Mouse (Mus musculus): ENCODE data around the gene Pnrc2. TPM values are rescaled to one million over a fixed set of nuclear protein-coding genes. Genes with fewer than 3 reads are reported as not detected.
A peak's percentile ranks its signal among the peaks of the same experiment; 100 is the strongest.

Gene Pnrc2
- total RNA-seq, 2 experiments from 2014 or later: 59.0 to 80.1 TPM

DNA sequence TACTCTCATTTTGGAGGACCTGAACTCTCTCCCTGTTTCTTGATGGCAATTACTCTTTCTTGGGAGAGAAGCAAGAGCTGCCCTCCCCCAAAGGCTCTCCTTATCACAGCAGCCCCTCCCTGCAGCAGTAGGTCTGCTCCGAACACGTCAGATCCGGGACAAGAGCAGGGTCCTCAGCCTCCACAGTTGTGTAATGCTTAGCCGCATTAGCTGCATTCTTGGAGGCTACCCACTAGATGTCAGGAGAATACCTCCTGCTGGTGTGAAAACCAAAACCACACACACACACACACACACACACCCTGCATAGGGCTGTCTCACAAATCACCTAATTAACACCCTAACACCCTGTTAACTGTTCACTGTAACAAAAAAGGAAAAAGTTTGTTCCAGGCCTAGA is 19.2 kb upstream of the Pnrc2 start:
- no peak for DNase-seq (ENCODE audit: low spot score in 2 of 2)

DNA sequence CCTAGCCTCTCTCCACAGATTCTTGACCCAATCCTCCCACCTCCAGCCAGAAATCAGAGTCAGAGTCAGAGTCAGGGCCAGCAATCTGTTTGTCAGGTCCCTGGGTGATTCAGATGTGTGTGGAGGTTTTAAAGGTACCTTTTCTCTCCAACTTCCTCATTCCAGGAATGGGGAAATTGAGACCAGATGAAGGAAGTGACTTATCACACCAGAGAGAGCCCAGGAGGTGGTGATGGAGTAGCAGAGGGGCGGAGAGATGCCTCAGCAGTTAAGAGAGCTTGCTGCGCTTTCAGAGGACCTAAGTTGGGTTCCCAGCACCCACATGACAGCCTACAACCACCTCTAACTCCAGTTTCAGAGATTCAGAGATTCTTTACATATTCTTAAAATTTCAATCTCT is 17.9 kb upstream of the Pnrc2 start:
- no peak for DNase-seq (ENCODE audit: low spot score in 2 of 2)

DNA sequence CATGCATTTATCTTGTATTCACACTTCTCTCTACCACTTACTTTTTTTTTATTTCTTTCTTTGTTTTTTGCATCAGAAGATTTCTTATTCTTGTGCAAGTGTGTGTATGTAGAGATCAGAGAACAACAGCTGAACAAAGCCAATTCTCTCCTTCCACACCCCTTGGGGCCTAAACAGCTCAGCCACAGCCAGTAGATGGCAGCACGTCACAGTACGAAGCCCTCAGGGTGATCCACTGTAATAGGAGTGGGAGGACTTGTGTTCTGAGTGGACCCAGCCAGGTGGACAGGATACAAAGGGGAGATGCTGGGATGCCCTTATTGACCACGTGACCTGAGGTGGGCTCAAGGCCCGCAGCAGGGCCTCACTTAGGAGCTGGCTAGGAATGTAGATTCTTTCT is 16.2 kb upstream of the Pnrc2 start:
- peak; percentile 74 to 78 for DNase-seq (ENCODE audit: low spot score in 2 of 2)

DNA sequence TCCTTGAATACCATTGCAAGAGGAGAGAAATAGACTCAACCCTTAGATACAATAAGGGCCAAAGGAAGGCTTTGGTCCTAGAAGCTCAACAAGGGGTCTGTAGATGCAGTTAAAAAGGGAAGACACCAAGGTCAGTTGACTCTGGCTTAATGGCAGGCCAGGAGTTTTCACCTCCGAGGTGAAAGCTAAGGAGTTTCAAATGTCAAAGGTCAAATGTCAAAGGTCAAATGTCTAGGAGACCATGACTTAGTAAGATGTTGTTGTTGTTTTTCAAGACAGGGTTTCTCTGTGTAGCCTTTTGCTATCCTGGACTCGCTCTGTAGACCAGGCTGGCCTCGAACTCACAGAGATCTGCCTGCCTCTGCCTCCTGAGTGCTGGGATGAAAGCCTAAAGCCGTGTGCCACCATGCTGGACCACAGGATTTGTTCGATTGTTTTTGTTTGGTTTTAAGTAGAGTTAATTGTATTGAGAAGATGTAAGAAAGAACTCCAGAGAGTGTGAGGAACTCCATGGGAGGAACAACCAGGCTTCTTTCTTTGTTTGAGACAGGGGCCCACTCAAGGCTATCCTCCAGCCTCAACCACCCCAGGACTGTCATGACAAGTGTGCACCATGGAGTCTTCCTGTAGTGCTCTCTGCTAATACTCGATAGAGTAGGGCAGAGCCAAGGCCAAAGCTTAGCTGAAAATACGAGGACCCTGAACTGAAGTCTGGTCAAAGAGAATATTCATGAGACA is 15.7 kb upstream of the Pnrc2 start:
- no peak for DNase-seq (ENCODE audit: low spot score in 2 of 2)

DNA sequence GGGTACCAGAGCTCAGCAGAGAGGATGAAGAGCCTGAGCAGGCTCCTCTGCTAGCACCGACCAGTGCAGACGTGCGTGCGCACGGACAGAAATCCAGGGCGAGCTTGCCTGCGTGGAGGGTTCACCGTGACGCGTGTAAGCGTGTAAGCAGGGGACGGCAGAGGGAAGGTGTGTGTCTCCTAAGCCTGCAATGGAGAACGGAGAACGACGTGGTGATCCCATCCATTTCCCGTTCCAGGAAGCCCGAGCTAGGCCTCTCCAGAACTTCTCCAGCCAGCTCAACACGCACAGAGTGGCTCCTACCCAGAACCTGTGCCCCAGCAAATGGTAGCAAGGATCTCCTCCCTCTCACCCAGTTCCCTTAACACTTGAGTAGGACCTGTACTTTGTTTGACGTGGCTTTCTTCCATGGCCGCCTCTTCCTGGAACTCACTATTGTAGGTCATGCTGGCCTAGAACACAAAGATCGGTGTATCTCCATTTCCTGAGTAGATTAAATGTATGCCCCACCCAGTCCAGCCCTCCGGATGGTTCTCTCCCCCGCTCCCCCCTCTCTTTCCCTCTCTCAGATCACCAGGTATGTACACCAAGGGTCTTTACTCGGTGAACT is 14.9 kb upstream of the Pnrc2 start:
- no peak for DNase-seq (ENCODE audit: low spot score in 2 of 2)

DNA sequence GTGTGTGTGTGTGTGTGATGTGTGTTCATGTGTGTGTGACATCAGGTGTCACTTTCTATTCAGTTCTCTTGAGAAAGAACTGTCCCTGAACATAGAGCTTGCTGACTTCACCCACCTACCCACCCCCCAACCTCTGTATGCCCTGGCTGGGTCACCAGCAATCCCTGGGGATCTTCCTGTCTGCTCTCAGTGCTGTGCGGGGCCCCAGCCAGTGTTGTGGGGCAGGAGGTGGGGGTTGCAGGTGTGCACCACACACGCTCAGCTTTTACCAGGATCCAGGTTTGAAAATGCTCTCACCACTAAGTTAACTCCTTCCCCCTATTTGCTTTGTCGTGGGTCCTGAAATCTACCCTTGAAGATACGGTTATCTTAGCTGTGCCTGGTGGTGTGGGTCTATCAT is 12.5 kb upstream of the Pnrc2 start:
- DNase-seq (ENCODE audit: low spot score in 2 of 2): no peak

DNA sequence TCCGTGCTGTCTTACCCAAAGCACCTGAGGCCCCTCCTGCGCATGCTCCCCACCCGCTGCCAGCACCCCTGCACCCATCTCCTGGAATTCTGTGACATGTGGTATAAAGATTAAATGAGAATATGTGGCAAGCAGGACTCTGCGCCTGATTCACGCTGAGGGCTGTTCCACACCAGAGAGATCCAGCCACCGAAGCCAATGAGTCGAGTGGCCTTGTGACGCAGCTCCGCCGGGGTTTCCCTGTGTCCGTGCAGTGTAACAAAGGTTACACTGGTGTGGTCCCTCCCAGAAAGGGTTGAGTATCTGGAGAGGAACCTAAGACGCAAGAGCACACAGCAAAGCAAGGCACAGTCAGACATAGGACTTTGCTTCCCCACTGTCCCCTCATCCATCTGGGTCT is 12.0 kb upstream of the Pnrc2 start:
- no peak for DNase-seq (ENCODE audit: low spot score in 2 of 2)

DNA sequence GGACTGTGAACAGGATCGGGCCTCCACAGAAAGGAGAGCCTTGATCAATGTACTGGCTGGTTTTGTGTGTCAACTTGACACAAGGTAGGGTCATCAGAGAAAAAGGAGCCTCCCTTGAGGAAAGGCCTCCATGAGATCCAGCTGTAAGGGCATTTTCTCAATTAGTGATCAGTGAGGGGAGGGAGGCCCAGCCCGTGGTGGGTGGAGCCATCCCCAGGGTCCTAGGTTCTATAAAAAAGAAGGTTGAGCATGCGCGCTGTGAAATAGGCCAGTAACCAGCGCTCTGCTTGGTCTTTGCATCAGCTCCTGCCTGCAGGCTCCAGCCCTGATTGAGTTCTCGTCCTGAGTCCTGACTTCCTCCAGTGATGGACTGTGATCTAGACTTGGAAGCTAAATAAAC is 10.9 kb upstream of the Pnrc2 start:
- no peak for DNase-seq (ENCODE audit: low spot score in 2 of 2)

DNA sequence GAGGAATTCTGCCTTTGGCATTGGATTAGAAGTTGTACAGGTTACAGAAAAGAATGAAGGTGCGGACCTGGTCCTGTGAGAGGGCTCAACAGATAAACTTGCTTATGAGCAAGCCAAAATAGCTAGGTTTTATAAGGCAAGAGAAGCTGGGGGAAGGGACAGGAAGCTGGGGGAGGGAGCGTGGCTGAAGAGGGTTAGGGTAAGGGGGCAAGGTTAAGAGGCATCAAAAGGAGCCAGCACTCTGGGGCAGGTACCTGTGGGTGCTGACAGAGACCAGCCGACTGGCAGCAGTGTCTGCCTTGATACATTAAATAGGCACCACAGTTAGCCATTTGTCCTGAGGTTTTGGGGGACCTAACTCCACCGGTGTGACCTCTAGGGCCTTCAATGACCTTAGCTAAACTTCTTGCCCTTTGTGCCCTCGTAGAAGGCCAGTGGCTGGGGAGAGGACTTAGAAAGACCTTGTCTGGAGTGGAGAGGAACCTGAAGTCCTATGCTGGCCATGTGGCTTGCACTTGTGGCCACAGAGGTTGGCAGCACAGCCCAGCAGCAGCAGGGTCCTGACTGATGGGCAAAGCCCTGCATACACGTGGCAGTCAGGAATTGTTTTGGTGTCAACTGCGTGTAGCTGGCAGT is 10.3 kb upstream of the Pnrc2 start:
- no peak for DNase-seq (ENCODE audit: low spot score in 2 of 2)

DNA sequence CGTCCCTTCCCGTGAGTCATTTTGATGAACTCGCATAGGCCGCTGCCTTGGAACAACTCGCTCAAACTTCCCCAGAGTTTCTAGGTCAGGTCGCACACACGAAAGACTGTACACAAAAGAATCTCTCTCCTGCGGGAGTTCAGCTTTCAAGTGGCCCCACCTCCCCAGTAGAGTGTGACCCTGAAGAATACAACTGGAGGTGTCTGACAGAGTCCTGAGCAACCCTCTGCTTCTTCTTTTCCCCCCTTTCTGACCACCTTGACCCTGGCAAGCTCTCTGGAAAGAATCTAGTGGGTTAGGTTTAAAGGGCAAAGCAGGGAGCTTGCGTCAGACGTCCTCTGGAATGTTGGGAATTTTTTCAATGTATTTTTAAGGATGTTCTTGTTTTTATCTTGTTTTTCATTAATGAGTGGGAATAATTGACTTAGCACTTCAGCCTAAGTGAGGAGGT is 9.8 kb upstream of the Pnrc2 start:
- DNase-seq (ENCODE audit: low spot score in 2 of 2): no peak

DNA sequence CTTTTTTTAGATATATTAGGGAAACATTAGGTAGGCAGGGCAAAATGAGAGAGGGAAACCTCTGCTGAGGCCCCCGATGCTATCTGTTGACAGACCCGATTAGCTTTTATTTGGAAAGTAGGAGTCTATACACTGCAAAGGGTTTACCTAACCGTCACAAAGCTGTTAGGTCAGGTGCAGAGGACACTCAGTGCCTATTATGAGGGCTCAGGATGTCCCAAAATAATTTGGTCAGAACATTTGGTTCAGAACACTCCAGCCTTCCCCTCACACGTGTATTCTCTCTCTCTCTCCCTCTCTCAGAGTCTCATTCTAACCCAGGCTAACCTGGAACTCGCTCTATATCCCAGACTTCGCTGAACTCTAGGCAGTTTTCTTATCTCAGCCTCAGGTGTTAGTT is 8.4 kb upstream of the Pnrc2 start:
- no peak for DNase-seq (ENCODE audit: low spot score in 2 of 2)

DNA sequence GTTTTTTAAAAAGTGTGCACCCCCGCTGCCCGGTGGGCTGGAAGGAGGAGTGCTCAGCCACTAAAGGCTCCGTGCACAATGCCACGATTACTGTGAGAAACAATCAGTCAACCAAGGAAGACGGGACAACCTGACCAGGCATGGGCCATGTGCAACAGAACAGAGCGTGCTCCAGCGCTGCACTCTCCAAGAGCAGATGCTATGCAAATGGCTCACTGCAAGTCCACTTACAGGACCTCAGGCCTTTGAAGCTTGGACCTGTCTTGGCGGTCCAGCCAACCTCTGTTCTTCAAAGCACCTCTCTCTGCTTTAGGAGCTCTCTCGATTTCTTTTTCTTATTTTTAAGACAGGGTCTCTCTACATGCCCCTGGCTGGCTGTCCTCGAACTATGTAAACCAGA is 6.9 kb upstream of the Pnrc2 start:
- DNase-seq (ENCODE audit: low spot score in 2 of 2): no peak

DNA sequence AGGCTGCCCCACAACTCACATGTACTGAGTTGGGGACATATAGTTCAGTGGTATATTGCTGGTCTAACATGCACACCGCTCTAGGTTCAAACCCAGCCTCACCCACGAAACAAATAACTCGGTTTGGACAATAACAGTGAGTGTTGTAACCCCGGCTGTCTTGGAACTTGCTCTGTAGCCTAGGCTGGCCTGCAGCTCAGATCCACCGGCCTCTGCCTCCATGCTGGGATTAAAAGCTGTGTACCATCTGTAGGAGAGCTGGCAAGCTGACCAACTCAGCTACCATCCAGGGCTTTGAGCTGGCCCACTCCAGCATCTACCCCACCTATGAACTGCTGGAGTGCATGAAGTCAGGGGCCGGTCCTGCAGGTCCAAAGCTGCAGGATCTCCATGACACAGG is 6.4 kb upstream of the Pnrc2 start:
- DNase-seq (ENCODE audit: low spot score in 2 of 2): no peak

DNA sequence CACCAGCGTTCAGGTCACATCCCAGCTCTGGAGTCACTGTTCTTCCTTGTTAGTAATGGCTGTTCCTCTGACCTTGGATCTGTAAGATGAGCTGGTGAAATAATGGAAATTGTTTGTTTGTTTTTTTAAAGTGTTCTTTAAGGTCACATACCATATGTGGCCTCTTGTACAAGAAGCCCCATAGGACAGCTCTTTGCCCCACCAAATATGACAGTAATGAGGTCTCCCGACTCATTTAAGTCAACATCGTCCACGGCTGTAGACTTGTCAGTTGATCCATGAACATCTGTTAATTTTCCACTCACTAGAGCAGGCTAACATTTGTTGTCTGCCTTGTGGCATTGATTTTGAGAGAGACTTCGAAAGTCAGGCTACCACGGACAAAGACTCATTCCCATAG is 5.4 kb upstream of the Pnrc2 start:
- DNase-seq (ENCODE audit: low spot score in 2 of 2): no peak

DNA sequence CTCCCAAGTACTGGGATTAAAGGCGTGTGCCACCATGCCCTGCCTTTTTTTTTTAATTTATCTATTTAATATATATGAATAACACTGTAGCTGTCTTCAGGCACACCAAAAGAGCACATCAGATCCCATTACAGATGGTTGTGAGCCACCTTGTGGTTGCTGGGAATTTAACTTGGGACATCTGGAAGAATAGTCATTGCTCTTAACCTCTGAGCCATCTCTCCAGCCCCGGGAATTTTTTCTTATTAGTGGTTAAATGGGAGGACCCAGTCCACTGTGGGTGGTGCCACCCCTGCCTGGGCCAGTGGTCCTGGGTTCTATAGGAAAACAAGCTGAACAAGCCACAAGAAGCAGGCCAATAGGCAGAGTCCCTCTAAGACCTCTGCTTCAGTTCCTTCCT is 4.1 kb upstream of the Pnrc2 start:
- DNase-seq (ENCODE audit: low spot score in 2 of 2): peak in 1 of 2 experiments; percentile 28

DNA sequence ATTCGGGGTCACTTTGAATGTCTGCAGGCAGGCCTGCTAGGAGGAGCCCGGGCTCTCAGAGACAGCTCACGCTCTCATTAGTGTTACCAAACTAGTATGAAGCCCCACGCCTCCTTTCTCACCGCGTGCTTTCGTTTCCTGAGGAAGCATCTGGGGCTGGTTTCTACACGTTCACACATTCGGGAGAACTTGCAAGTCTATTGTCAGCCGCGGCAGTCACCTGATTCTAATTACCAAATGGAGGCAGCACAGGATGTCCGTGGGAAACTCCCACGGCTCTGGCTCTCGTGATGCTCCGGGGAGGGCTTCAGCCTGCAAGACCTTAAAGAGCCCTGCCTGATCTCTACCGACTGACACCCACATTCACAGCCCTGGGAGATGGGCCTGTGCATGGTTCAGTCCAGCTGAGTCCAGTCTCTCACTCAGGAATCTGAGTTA is 3.0 kb upstream of the Pnrc2 start:
- DNase-seq (ENCODE audit: low spot score in 2 of 2): peak; percentile 58 to 65

DNA sequence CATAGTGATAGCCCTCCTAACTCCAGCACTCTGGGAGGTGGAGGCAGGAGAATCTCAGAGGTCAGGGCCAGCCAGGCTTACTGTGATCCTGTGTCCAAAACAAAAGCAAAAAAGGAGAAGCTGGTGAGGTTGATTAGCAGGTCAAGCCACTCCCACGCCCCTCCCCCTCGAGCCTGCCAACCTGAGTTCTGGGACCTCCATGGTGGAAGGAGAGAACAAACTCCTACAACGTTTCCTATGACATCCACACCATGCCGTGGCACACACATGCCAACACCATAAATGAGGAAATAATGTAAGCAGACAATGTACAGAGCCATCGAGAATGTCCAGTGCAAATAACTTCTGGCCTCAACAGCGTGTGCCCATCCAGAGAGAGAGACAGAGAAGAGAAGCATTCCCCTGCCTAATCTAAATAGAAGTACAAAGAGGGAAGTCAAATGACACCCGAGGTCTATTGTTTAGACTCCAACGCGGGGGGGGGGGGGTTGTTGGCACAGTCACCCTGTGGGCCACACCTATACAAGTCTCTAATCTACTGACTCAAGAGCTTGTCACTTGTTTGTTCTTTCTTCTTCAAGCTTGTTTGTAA is 2.4 kb upstream of the Pnrc2 start:
- peak in 1 of 2 experiments; percentile 42 for DNase-seq (ENCODE audit: low spot score in 2 of 2)

DNA sequence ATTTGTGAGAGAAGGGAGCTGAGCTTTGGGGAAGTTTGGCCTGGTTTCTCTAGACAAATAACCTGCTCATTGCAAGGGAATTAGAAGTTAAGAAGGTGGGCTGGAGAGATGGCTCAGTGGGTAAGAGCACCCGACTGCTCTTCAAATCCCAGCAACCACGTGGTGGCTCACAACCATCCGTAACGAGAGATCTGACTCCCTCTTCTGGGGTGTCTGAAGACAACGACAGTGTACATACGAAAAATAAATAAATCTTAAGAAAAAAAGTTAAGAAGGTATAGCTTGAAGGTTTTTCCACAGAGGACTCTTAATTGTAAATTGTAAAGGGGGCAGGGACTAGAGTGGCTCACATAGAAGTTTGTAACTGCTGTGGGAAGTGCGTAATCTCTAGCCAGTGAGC is 1.9 kb upstream of the Pnrc2 start:
- DNase-seq (ENCODE audit: low spot score in 2 of 2): no peak

DNA sequence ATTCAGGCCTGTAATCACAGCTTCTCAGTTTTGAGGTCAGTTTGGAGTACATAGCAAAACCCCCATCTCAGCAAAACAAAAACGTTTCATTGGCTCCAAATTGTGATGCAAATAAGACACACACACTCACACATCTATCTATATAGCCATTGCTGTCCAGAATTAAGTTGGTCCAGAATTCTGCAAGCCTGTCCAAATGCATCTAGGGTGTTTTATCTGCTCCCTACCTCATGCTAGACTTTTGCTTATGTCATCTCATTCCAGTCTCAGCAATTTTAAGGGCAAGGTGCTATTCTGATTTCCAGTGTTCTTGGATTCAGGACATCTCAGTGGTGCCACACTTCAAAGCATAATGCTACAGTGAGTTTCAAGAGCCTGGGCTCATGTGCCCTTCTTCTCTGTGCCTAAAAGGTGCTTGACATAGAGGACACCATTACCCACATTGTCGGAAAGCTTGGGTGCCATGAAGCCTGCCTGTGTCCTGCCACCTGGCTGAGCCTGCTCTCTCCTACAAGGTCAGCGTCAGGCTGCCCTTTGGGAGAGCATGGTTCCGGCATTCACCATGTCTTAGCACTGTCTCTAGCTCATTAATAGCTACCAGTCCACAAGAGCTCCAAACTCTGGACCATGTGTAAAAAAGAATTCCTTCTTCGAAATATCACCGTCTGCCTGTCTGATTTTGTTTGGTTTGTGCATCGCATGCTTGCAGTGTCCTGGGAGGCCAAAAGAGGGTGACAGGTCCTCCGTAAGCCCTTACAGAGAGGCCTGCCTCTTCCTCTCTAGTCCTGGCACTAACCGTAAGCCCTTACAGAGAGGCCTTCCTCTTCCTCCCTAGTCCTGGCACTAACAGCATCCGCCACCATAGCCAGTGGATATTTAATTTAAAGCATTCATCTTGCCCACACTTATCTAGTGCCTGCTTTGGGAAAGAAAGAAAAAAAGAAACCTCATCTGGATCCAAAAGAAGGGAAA is 1.2 kb upstream of the Pnrc2 start:
- no peak for DNase-seq (ENCODE audit: low spot score in 2 of 2)

DNA sequence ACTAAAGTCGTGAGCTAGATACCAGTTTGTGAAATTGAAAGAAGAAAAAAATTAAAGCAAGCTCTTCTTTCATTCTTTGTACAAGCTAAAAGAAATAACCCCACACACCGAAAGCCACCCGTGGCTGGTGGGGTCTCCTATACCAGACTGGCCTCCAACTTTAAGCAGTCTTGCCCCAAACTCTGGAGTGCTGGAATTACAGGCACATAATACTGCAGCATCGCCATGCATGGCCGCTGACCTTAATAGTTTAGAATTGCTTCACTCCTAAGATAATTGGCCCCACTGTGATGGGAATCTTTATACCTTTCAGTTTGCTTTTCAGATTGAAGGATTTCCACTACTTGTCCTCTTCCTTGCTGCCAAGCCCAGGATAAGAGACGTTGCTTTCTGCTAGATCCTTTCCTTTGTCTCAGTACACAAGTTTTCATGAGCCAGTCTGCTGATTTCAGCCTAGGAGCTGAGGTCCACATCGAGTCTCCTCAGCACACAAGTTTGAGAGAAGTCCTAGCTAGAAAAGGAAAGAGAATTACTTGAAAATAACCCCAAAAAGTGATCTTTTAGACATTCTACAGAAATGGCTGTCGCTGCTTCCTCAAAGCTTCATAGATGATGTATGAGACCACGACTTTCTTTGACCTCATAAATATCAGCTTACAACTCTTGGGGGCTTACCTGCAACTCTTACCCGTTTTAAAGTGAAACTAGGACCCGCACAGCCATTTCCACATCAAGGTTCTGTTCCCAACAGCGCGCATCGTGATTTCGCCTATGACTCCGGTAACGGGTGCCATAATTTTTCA is 860 bp downstream of the Pnrc2 start:
- DNase-seq (ENCODE audit: low spot score in 2 of 2): no peak

Measured in layer of hippocampus, postnatal 10 days (tissue).